In genomic region chr19:45813263-45813662, GRCm38 (mm10) we compare ENCODE assay signal across 9 mouse cellular contexts. TPM values are rescaled to one million over a fixed set of nuclear protein-coding genes. Genes with fewer than 3 reads are reported as not detected.
DNase-seq lines count a peak whose midpoint lies in the region; ATAC-seq and TF ChIP-seq lines count a peak whose summit lies in the region.
"Had no signal": no experiment of that assay in that cellular context is flagged by ENCODE, and none has a peak within 500 bp of the region (broad histone marks: within the 10 kb centered on the region; RNA-seq: fewer than 3 reads in every experiment).

No protein-coding gene starts in this region.

- H3K4me1 ChIP-seq in kidney, embryonic 16.5 days (ENCODE audit: insufficient read depth, low read length): peaks cover 51% of the 10 kb centered on the region
- H3K4me1 ChIP-seq in kidney, postnatal 0 days (replicated peaks; ENCODE audit: insufficient read depth, low read length): peaks cover 35% of the 10 kb centered on the region
- H3K4me1 ChIP-seq in liver, embryonic 14.5 days (replicated peaks; ENCODE audit: control insufficient read depth in 2 of 2, insufficient read depth in 2 of 2, low read length in 1 of 2): peaks cover 0 to 4% of the 10 kb centered on the region in 2 experiments; a peak in 1 of 4 replicates
- peaks cover 26% of the 10 kb centered on the region for H3K4me1 ChIP-seq in neural tube, embryonic 14.5 days (ENCODE audit: control insufficient read depth, insufficient read depth, low read length)
- H3K4me1 ChIP-seq in testis, adult 2 months (ENCODE audit: control insufficient read depth, insufficient read depth, low read length): peaks cover 2% of the 10 kb centered on the region

- H3K9me3 ChIP-seq in kidney, embryonic 16.5 days (ENCODE audit: low read length): no peaks in the 10 kb centered on the region
- no peaks in the 10 kb centered on the region for H3K9me3 ChIP-seq in kidney, postnatal 0 days (replicated peaks; ENCODE audit: low read length)
- H3K9me3 ChIP-seq in liver, embryonic 14.5 days (ENCODE audit: control insufficient read depth, low read length): no peaks in the 10 kb centered on the region
- H3K9me3 ChIP-seq in neural tube, embryonic 14.5 days (ENCODE audit: control insufficient read depth, low read length): no peaks in the 10 kb centered on the region
- H3K9me3 ChIP-seq: embryonic facial prominence, embryonic 15.5 days had no signal

- no peak overlapping the region for H3K4me3 ChIP-seq in kidney, embryonic 16.5 days (ENCODE audit: low read length)
- H3K4me3 ChIP-seq in gastrocnemius, adult 2 months: no peak overlapping the region
- H3K4me3 ChIP-seq in kidney, postnatal 0 days (replicated peaks; ENCODE audit: low read depth, low read length): no peak overlapping the region
- H3K4me3 ChIP-seq in liver, embryonic 14.5 days (ENCODE audit: insufficient read depth in 1 of 2, low read depth in 2 of 2, low read length in 2 of 2): no peak overlapping the region
- no peak overlapping the region for H3K4me3 ChIP-seq in neural tube, embryonic 14.5 days (ENCODE audit: low read depth, low read length)
- peak overlapping the region; percentile 65 for H3K4me3 ChIP-seq in testis, adult 2 months (ENCODE audit: control insufficient read depth, low read depth, low read length)
- H3K4me3 ChIP-seq: embryonic facial prominence, embryonic 15.5 days had no signal

- intact Hi-C loops in gastrocnemius, adult 2 months (cut with DNase I): loop anchor here (2.0 kb wide), 2 partner anchors 140 to 202 kb away; no protein-coding TSS in a partner anchor

- ATAC-seq in kidney, embryonic 16.5 days (ENCODE audit: low FRiP score, low TSS enrichment): no peak
- 0 out of 2 replicates have a peak, but pooled peaks have one; percentile 29 for ATAC-seq in kidney, postnatal 0 days (replicated peaks; ENCODE audit: low FRiP score, low read depth)
- ATAC-seq in liver, embryonic 14.5 days (ENCODE audit: insufficient read depth): no peak
- 0 out of 2 replicates have a peak, but pooled peaks have one; percentile 29 for ATAC-seq in neural tube, embryonic 14.5 days (ENCODE audit: low read depth)

- H3K9ac ChIP-seq in kidney, embryonic 16.5 days (replicated peaks; ENCODE audit: low read length): no peak overlapping the region
- H3K9ac ChIP-seq in kidney, postnatal 0 days (ENCODE audit: low read depth, low read length): no peak overlapping the region
- no peak overlapping the region for H3K9ac ChIP-seq in liver, embryonic 14.5 days (replicated peaks)
- no peak overlapping the region for H3K9ac ChIP-seq in neural tube, embryonic 14.5 days (replicated peaks; ENCODE audit: low read depth, low read length)
- H3K9ac ChIP-seq: embryonic facial prominence, embryonic 15.5 days had no signal

- TF ChIP-seq CTCF in gastrocnemius, adult 2 months (IDR thresholded peaks at IDR 0.05): peak; percentile 87
- peak; percentile 84 for TF ChIP-seq CTCF in kidney, postnatal 0 days (IDR thresholded peaks at IDR 0.05; ENCODE audit: low read depth)
- TF ChIP-seq CTCF in liver, embryonic 14.5 days (IDR thresholded peaks at IDR 0.05; ENCODE audit: low read depth): peak; percentile 90
- TF ChIP-seq CTCF in testis, adult 2 months (IDR thresholded peaks at IDR 0.05; ENCODE audit: control insufficient read depth, insufficient read depth, insufficient replicate concordance, low read depth, low read length): peak; percentile 76

- no peak for TF ChIP-seq EP300 in liver, embryonic 14.5 days (IDR thresholded peaks at IDR 0.05; ENCODE audit: low read depth)

- H3K36me3 ChIP-seq in kidney, embryonic 16.5 days (ENCODE audit: insufficient read depth, low read length): no peaks in the 10 kb centered on the region
- H3K36me3 ChIP-seq in kidney, postnatal 0 days (ENCODE audit: insufficient read depth, low read length): no peaks in the 10 kb centered on the region
- no peaks in the 10 kb centered on the region for H3K36me3 ChIP-seq in liver, embryonic 14.5 days (replicated peaks; ENCODE audit: control insufficient read depth, insufficient read depth, low read depth)
- no peaks in the 10 kb centered on the region for H3K36me3 ChIP-seq in neural tube, embryonic 14.5 days (ENCODE audit: control insufficient read depth, insufficient read depth, low read length)
- no peaks in the 10 kb centered on the region for H3K36me3 ChIP-seq in testis, adult 2 months (ENCODE audit: control insufficient read depth, insufficient read depth, low read length)

- H3K4me2 ChIP-seq in kidney, embryonic 16.5 days (replicated peaks; ENCODE audit: low read depth, low read length): no peak overlapping the region
- no peak overlapping the region for H3K4me2 ChIP-seq in kidney, postnatal 0 days (ENCODE audit: low read length)
- no peak overlapping the region for H3K4me2 ChIP-seq in liver, embryonic 14.5 days (ENCODE audit: low read depth)
- H3K4me2 ChIP-seq in neural tube, embryonic 14.5 days (ENCODE audit: low read depth, low read length): no peak overlapping the region; the same call in 1 of the 2 replicates

- peaks cover 6% of the 10 kb centered on the region for H3K27me3 ChIP-seq in kidney, embryonic 16.5 days (ENCODE audit: insufficient read depth, low read length)
- no peaks in the 10 kb centered on the region for H3K27me3 ChIP-seq in kidney, postnatal 0 days (ENCODE audit: insufficient read depth, low read length)
- H3K27me3 ChIP-seq in liver, embryonic 14.5 days (ENCODE audit: control insufficient read depth, insufficient read depth, low read length): peaks cover 31% of the 10 kb centered on the region
- H3K27me3 ChIP-seq in neural tube, embryonic 14.5 days (ENCODE audit: control insufficient read depth, insufficient read depth, low read length): no peaks in the 10 kb centered on the region
- no peaks in the 10 kb centered on the region for H3K27me3 ChIP-seq in testis, adult 2 months (ENCODE audit: control insufficient read depth, insufficient read depth, low read length)

- DNase-seq in kidney, adult 18-20 months: peak; percentile 90
- peak; percentile 86 for DNase-seq in cerebellum, adult 9-10 months
- peak; percentile 89 for DNase-seq in gastrocnemius, adult 2 months
- DNase-seq in kidney, postnatal 0 days (ENCODE audit: low spot score): peak; percentile 82
- DNase-seq in liver, embryonic 14.5 days (ENCODE audit: low read depth in 3 of 3, low spot score in 3 of 3): peak; percentile 19 to 53 (median 37)

- no peak overlapping the region for H3K27ac ChIP-seq in kidney, embryonic 16.5 days (ENCODE audit: low read length)
- H3K27ac ChIP-seq in gastrocnemius, adult 2 months: no peak overlapping the region
- H3K27ac ChIP-seq in kidney, postnatal 0 days: no peak overlapping the region
- H3K27ac ChIP-seq in liver, embryonic 14.5 days: no peak overlapping the region
- no peak overlapping the region for H3K27ac ChIP-seq in neural tube, embryonic 14.5 days (ENCODE audit: low read depth, low read length)
- no peak overlapping the region for H3K27ac ChIP-seq in testis, adult 2 months (ENCODE audit: control insufficient read depth, insufficient read depth, low read depth, low read length)
- H3K27ac ChIP-seq: embryonic facial prominence, embryonic 15.5 days had no signal

- WGBS in kidney, embryonic 16.5 days: 9% methylated on average over 11 of the region's 11 CpGs
- 3% methylated on average over 11 of the region's 11 CpGs for WGBS in kidney, postnatal 0 days
- WGBS in liver, embryonic 14.5 days (ENCODE audit: insufficient replicate concordance): 4% methylated on average over 11 of the region's 11 CpGs
- 5% methylated on average over 11 of the region's 11 CpGs for WGBS in neural tube, embryonic 14.5 days

- TF ChIP-seq POLR2A in testis, adult 2 months (IDR thresholded peaks at IDR 0.05; ENCODE audit: control insufficient read depth, low read depth, low read length): no peak

RNA-seq across cellular contexts. Expression of gene Kcnip2, which starts 2.6 kb away (rescaled TPM):
- polyA plus RNA-seq in kidney, embryonic 16.5 days (2015; fragmentation: Nextera tagmentation; extraction: Ambion mirVana): 2.0 and 2.3 TPM in 2 replicates
- under 1 TPM; 0.48 to 0.70 TPM for total RNA-seq in gastrocnemius, adult 2 months (2021)
- 1.5 and 1.6 TPM in 2 replicates for polyA plus RNA-seq in kidney, postnatal 0 days (2015; fragmentation: Nextera tagmentation; extraction: Ambion mirVana)
- 1.7 TPM in 2 replicates for polyA plus RNA-seq in liver, embryonic 14.5 days (2012; rRNA removed)
- 1.5 and 1.7 TPM in 2 replicates for polyA plus RNA-seq in liver, embryonic 14.5 days (2014; fragmentation: Nextera tagmentation; extraction: Ambion mirVana)
- 17.2 and 20.4 TPM in 2 replicates for polyA plus RNA-seq in neural tube, embryonic 14.5 days (2014; fragmentation: Nextera tagmentation; extraction: Ambion mirVana)
- 50.1 and 64.9 TPM in 2 replicates for polyA plus RNA-seq in testis, adult 2 months (2012; rRNA removed)

RNA-seq across cellular contexts. Expression of gene Mgea5, which starts 29.6 kb away (rescaled TPM):
- 42.9 and 52.3 TPM in 2 replicates for polyA plus RNA-seq in kidney, embryonic 16.5 days (2015; fragmentation: Nextera tagmentation; extraction: Ambion mirVana)
- 10 to 100 TPM; 35.2 to 41.8 TPM for total RNA-seq in gastrocnemius, adult 2 months (2021)
- polyA plus RNA-seq in kidney, postnatal 0 days (2015; fragmentation: Nextera tagmentation; extraction: Ambion mirVana): 32.8 and 33.0 TPM in 2 replicates
- polyA plus RNA-seq in liver, embryonic 14.5 days (2012; rRNA removed): 17.1 and 25.2 TPM in 2 replicates
- 15.0 and 16.7 TPM in 2 replicates for polyA plus RNA-seq in liver, embryonic 14.5 days (2014; fragmentation: Nextera tagmentation; extraction: Ambion mirVana)
- polyA plus RNA-seq in neural tube, embryonic 14.5 days (2014; fragmentation: Nextera tagmentation; extraction: Ambion mirVana): 106 and 108 TPM in 2 replicates
- polyA plus RNA-seq in testis, adult 2 months (2012; rRNA removed): 52.2 and 56.7 TPM in 2 replicates

Comparison
In these comparisons a context has a peak if more than half of its experiments do, and no peak if none do; other contexts are left out.
1. ATAC-seq: peak in kidney, postnatal 0 days (single experiment) and neural tube, embryonic 14.5 days (single experiment); none in kidney, embryonic 16.5 days (single experiment) and liver, embryonic 14.5 days (single experiment).
2. DNase-seq: peak in every context shown above with its lines; median percentile 90 in kidney, adult 18-20 months; 89 in gastrocnemius, adult 2 months; 86 in cerebellum, adult 9-10 months; 82 in kidney, postnatal 0 days; 37 in liver, embryonic 14.5 days.
3. Peak in every context shown above with its lines, with median percentiles within 50 percentile points of each other: CTCF ChIP-seq.